Mouse (Mus musculus): Measurements from ENCODE around the gene Exosc10. TPM values are rescaled to one million over a fixed set of nuclear protein-coding genes. Genes with fewer than 3 reads are reported as not detected.

The Exosc10 gene
- total RNA-seq, 4 experiments from 2014 or later = 42.4 to 58.8 (median 51.5) TPM

- no peak for DNase-seq
These were observed 51.6 kb downstream of the Exosc10 start for GRCm38 (mm10) chr4:148609805-148610204.

GRCm38 (mm10) chr4:148610631-148611364 lies 52.6 kb downstream of the Exosc10 start:
- no peak for DNase-seq

- DNase-seq = no peak
These were observed 54.3 kb downstream of the Exosc10 start for GRCm38 (mm10) chr4:148612557-148612956.

- DNase-seq = no peak
These were observed 55.5 kb downstream of the Exosc10 start for GRCm38 (mm10) chr4:148613738-148614137.

GRCm38 (mm10) chr4:148619805-148620204 lies 61.6 kb downstream of the Exosc10 start:
- no peak for DNase-seq

DNA sequence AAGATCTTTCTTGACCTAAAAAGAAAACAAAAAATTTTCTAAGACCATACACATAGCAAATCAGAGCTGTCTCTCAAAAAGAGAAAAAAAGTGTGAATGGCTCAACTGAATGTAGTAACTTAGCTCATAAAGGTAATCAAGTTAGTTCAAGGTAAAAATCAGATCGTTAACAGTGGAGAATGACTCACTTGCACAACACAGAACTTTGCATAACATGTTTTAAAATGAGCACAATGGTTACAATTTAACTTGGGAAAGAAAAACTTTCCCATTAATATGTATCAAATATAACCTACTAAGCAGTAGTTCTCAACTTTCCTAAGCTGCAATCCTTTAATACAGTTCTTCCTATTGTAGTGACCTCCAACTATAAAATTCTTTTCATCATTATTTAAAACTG lies 62.5 kb downstream of the Exosc10 start:
- DNase-seq = no peak

GRCm38 (mm10) chr4:148622485-148622884 lies 64.3 kb downstream of the Exosc10 start:
- no peak for DNase-seq

DNA sequence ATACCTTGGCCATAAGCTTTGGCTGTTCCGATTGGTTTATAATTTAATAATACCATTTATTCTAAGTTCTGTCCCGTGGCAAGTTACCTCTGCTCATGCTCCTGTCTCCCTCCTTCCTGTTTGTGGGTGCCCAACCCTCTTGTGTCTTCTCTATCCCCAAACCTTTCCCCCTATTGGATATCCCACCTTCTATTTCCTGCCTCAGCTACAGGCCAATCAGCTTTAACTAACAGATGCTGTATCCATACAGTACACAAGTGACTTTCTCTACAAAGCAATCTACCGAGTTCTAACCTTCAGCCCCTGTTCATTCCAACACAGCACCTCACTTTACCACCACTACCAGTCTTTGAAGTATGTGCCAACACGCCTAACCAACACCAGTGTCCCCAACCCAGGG lies 65.4 kb downstream of the Exosc10 start:
- DNase-seq = no peak

- DNase-seq = no peak
These were observed 66.8 kb downstream of the Exosc10 start for GRCm38 (mm10) chr4:148625010-148625409.

DNA sequence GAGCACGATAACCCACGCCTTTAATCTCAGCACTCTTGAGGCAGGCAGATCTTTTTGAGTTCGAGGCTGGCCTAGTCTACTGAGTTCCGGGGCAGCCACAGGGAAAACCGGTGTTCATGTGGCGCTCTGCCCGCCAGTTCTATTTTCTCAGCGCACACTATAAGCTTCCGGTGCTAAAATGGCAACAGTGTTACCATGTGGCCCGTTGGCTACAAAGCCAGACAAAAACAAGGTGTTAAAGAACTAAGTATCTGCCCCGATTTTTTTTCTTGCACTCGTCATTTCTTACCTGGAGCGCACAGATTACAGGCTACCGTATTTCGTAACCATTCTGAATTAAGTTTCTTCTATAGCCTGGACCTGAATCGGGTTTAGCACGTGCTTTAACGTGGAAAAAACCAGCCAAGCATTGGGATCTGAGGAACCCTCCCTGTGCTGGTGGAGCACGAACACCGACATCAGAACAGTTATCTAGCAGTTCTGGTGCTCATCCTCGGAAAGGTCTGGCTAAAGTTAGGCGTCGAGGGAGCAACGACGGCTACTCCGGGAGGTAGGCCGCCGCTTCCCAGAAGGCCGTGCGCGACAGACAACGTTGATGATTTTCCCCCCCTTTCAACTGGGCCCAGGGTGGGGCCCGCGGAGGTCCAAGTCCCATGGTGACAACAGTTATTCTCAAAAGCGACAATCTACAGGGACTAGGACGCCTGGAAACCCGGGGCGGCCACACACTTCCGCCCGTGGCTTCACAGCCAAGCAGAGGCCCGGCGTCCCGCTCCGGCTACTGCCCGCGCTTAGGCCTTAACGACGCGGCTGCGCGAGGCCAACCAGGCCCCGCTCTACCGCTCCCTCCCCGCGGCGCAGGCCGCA lies 67.8 kb downstream of the Exosc10 start:
- DNase-seq = no peak

- peak; percentile 92 for DNase-seq
These were observed 68.5 kb downstream of the Exosc10 start, which contains the start of gene Tardbp for GRCm38 (mm10) chr4:148626623-148627185. Tardbp (minus strand) TSS chr4:148627019.

- no peak for DNase-seq
These were observed 69.0 kb downstream of the Exosc10 start for GRCm38 (mm10) chr4:148627246-148627645.

Other genes starting within 250 kb of the Exosc10 start
- gene Ubiad1, start 113.7 kb upstream of the Exosc10 start, total RNA-seq (2022) = 10 to 100 TPM; 17.1 to 20.4 (median 17.8) TPM
- gene Mtor, start 109.8 kb upstream of the Exosc10 start, total RNA-seq (2022) = 10 to 100 TPM; 74.2 to 82.1 (median 79.3) TPM
- 1 to 10 TPM in 3 of 4 experiments, under 1 TPM in 1; 0.87 to 2.9 (median 1.4) TPM for gene Angptl7, start 58.0 kb upstream of the Exosc10 start, total RNA-seq (2022)
- gene Srm, start 33.1 kb downstream of the Exosc10 start, total RNA-seq (2022) = 10 to 100 TPM; 67.4 to 91.6 (median 76.2) TPM
- gene Masp2, start 44.1 kb downstream of the Exosc10 start, total RNA-seq (2022) = 1 to 10 TPM; 1.5 to 2.6 (median 1.6) TPM
- 100 to 1,000 TPM; 216 to 285 (median 243) TPM for gene Tardbp, start 68.6 kb downstream of the Exosc10 start, total RNA-seq (2022)
- gene Gm572, start 84.9 kb downstream of the Exosc10 start, total RNA-seq (2022) = not detected
- 10 to 100 TPM in 2 of 4 experiments, 1 to 10 TPM in 2; 5.3 to 14.4 (median 9.8) TPM for gene Casz1, start 246.0 kb downstream of the Exosc10 start, total RNA-seq (2022)